Mouse (Mus musculus) testis, adult 2 months (tissue): ENCODE measurements around the gene Unc119. TPM values are rescaled to one million over a fixed set of nuclear protein-coding genes. Genes with fewer than 3 reads are reported as not detected.

Source experiments
- H3K27ac ChIP-seq: fragments of 200-500 bp; 2 replicates; pipeline ENCODE4 v1.5.1; 2012; ENCODE audit warnings: low read depth, low read length; ENCODE audit not compliant: control insufficient read depth, insufficient read depth
- H3K27me3 ChIP-seq: fragments of 200-500 bp; 2 replicates; pipeline ENCODE4 v1.6.1; 2012; ENCODE audit warnings: mild to moderate bottlenecking, low read length, moderate library complexity; ENCODE audit not compliant: control insufficient read depth, insufficient read depth
- H3K36me3 ChIP-seq: fragments of 200-500 bp; 2 replicates; pipeline ENCODE4 v1.6.1; 2012; ENCODE audit warnings: mild to moderate bottlenecking, low read length; ENCODE audit not compliant: control insufficient read depth, insufficient read depth
- H3K4me1 ChIP-seq: fragments of 200-500 bp; 2 replicates; pipeline ENCODE4 v1.6.1; 2012; ENCODE audit warnings: low read length; ENCODE audit not compliant: control insufficient read depth, insufficient read depth
- H3K4me3 ChIP-seq: fragments of 200-500 bp; 2 replicates; pipeline ENCODE4 v1.5.1; 2012; ENCODE audit warnings: low read depth, mild to moderate bottlenecking, low read length, moderate library complexity, mixed read lengths; ENCODE audit not compliant: control insufficient read depth
- CTCF ChIP-seq: fragments of 200-500 bp; IDR thresholded peaks from 2 replicates; pipeline ENCODE4 v1.5.1; 2012; ENCODE audit warnings: low read depth, mild to moderate bottlenecking, inconsistent platforms, low read length, moderate library complexity; ENCODE audit not compliant: control insufficient read depth, insufficient read depth, insufficient replicate concordance
- POLR2A ChIP-seq: fragments of 200-500 bp; IDR thresholded peaks from 2 replicates; pipeline ENCODE4 v1.6.1; 2012; ENCODE audit warnings: low read depth, mild to moderate bottlenecking, inconsistent platforms, low read length, moderate library complexity; ENCODE audit not compliant: control insufficient read depth
- polyA plus RNA-seq: library from polyadenylated mRNA; depleted of rRNA; stranded (reverse); fragments of >200 nt; gene quantifications from 2 replicates; pipeline ENCODE4 v1.2.3, GENCODE M21; 2012

Gene Unc119
- polyA plus RNA-seq, 1 experiment, result 66.7 TPM

DNA sequence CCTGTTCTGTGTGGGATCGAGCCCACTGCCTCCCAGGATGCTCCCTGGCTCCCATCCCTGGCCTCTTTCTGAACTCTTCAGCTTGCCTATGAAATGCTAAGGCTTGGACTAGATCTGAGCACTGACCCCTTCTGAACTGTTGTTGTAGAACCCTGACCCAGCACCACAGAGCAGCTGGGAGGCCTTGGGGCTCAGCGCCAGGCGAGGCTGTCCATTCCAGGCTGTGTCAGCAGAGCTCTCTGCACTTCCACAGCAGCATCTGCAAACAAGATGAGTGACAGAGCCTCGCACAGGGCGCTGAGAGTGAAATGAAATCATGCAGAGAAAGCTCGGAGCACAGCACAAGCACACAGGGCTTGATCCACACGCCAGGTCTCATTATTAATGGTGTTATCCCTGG, 29.3 kb downstream of the Unc119 start:
- Histone ChIP-seq H3K27me3 (no peaks in the 10 kb centered on the region), H3K4me3 (no peak overlapping the region), H3K4me1 (no peaks in the 10 kb centered on the region), H3K36me3 (no peaks in the 10 kb centered on the region), H3K27ac (no peak overlapping the region)
- TF ChIP-seq POLR2A (no peak), CTCF (no peak)

DNA sequence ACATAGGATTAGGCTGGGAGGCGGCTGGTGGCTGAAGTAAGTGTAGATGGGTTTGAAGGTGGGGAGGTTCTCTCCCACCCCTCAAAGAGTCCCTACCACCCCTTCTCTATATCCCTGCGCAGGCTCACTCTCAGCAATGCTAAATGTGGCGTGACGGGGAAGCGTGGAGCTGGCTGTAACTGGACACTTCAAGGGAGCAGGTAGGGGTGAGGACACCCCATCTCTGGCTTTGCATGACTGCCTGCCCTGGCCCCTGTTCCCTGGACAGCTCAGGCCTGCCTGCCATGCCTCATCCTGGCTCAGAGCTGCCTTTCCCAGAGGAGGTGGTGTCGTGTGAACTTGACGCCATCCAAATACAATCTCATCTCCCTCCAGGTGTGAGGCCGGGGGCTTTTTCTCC, 30.9 kb downstream of the Unc119 start:
- H3K27ac ChIP-seq, result no peak overlapping the region
- H3K4me1 ChIP-seq, result no peaks in the 10 kb centered on the region
- H3K36me3 ChIP-seq, result no peaks in the 10 kb centered on the region
- no peaks in the 10 kb centered on the region for H3K27me3 ChIP-seq
- TF ChIP-seq CTCF (no peak), POLR2A (no peak)
- H3K4me3 ChIP-seq, result no peak overlapping the region

DNA sequence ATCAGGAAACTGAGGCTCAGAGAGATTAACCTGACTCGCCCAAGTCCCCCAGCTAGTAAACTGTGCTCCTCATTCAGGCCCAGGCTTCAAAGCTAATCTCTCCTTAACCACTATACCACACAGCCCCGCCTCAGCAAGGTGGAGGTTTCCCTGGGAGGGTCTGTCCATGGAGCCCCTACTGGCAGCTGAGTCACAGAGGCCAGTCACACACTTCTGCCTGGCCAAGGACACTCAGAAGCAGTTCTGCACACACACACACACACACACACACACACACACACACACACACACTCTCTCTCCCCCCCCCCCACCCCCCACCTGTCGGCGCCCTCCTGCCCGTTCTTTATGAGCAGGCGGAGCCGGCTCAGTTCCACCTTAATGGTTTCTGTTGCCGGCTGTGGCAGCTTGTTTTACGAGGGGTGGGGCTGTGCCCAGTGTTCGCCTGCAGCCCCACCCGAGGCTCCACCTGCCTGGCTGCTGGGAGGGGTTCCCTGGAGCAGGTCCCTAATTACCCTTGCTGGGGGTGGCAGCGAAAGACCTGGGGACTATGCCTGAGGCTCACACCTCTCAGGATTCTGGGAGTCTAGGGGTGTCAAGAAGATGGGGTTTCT, 34.4 kb downstream of the Unc119 start:
- H3K27me3 ChIP-seq, result no peaks in the 10 kb centered on the region
- no peak overlapping the region for H3K4me3 ChIP-seq
- H3K4me1 ChIP-seq, result no peaks in the 10 kb centered on the region
- H3K36me3 ChIP-seq, result no peaks in the 10 kb centered on the region
- H3K27ac ChIP-seq, result no peak overlapping the region
- TF ChIP-seq CTCF, result no peak
- TF ChIP-seq POLR2A, result no peak

DNA sequence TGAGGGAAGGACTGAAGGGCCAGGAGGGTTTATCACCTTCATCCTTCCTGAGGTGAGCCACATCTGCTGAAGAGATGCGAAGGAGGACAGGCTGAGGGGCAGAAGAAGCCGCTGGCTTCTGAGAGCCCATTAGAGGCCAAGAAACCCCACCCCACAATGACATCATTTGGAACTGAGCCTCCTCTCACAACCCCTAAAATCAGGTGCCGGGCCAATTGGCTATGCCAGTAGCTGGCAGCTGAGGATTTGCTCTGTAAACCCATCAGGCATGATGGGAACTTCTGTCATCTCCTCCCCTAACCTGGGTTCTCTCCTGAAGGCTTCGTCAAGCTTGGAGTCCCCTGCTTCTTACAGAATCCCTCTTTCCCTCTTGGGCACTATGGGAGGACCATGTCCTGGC, 37.1 kb downstream of the Unc119 start:
- no peaks in the 10 kb centered on the region for H3K27me3 ChIP-seq
- H3K4me3 ChIP-seq, result no peak overlapping the region
- peaks cover 6% of the 10 kb centered on the region for H3K4me1 ChIP-seq
- H3K27ac ChIP-seq, result no peak overlapping the region
- no peaks in the 10 kb centered on the region for H3K36me3 ChIP-seq
- no peak for TF ChIP-seq POLR2A
- TF ChIP-seq CTCF, result no peak

DNA sequence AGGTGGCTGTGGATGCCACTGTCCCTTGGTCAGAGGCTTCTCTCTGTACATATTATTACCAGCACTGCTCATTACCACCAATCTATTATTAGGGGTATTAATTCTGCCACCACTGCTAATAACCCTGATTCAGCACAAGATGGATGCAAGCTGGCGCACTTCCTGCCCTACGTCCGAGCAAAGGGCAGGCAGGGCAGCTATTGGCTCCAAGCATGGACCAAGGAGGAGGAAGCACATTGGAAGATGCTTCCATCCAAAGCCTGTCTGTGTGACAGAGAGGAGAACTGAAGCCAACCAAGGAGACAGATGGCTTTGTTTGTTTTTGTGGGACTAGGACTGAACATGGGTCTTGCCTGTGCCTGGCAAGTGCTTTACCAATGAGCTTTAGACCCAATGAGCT, 37.7 kb downstream of the Unc119 start:
- Histone ChIP-seq H3K36me3 (no peaks in the 10 kb centered on the region), H3K4me3 (no peak overlapping the region), H3K4me1 (peaks cover 9% of the 10 kb centered on the region), H3K27ac (no peak overlapping the region), H3K27me3 (no peaks in the 10 kb centered on the region)
- no peak for TF ChIP-seq CTCF

DNA sequence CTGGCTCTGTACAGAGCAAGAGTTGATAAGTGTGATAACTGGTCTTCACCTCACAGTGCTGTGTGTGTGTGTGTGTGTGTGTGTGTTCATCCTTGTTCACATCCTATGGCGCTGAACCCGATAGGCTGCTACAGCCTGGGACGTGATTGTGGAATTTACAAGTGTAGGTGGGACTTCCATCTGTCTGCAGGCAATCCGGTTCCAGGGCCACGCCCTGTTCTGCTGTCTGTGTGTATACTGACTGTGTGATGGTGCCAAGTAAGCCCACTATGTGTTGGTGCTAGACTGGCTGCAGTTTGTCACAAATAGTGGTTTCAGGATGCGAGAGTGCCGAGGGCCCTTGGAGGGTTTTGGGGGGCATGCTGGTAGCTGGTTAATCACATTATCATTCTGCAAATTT, 39.0 kb downstream of the Unc119 start:
- no peak overlapping the region for H3K27ac ChIP-seq
- no peaks in the 10 kb centered on the region for H3K27me3 ChIP-seq
- no peak overlapping the region for H3K4me3 ChIP-seq
- no peaks in the 10 kb centered on the region for H3K36me3 ChIP-seq
- TF ChIP-seq CTCF, result no peak
- TF ChIP-seq POLR2A, result no peak
- H3K4me1 ChIP-seq, result peaks cover 9% of the 10 kb centered on the region

DNA sequence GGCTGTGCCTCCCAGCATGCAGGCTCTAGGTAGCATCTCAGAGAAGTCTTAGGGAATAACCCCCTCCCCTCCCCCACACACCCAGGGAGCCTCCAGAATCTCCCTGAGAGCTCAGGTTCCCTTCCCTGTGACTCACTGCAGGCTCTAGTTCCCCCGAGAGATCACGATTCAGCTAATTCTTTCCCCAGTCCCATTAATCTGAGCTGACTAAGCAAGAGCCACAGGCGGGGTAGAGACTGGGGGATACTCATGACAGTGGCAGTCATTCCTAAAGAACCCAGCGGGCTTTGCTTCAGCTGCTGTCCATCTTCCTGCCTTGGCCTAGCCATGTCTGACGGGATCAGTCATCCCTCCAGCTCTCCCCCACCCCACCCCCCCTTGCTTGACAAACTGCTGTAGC, 39.4 kb downstream of the Unc119 start:
- Histone ChIP-seq H3K27ac (no peak overlapping the region), H3K4me1 (peaks cover 9% of the 10 kb centered on the region), H3K27me3 (no peaks in the 10 kb centered on the region), H3K36me3 (no peaks in the 10 kb centered on the region), H3K4me3 (no peak overlapping the region)
- no peak for TF ChIP-seq POLR2A
- TF ChIP-seq CTCF, result no peak

DNA sequence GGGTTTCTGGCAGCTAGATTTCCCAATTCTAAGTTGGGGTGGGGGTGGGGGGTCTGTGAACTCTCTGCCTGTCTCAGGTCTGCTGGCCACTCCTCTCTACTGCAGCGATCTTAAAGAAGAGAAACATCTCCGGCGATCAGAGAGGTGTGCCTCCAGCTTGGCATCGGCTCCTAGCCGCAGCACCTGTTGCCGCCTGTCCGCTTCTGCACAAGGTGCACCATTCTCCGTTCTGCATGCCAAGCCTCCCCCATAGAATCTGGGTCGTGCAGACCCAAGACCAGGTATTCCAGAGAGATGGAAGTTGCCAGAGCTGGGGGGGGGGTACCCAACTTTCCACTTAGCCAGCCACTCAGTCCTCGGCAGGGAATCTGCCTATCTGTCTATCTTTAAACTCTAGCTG, 42.5 kb downstream of the Unc119 start:
- Histone ChIP-seq H3K4me1 (peaks cover 9% of the 10 kb centered on the region), H3K36me3 (no peaks in the 10 kb centered on the region), H3K27ac (no peak overlapping the region), H3K27me3 (no peaks in the 10 kb centered on the region), H3K4me3 (no peak overlapping the region)
- TF ChIP-seq POLR2A (no peak), CTCF (no peak)
